Mouse (Mus musculus): ENCODE results near the gene Avpr1a. TPM values are rescaled to one million over a fixed set of nuclear protein-coding genes. Genes with fewer than 3 reads are reported as not detected.

The Avpr1a gene
- total RNA-seq (2021) = under 1 TPM; 0.41 to 0.47 TPM
- long read RNA-seq, experiment 1, partial matches to known transcripts = 0 of 1 reads
- long read RNA-seq, experiment 1, other reads (novel, unspliced or antisense) = 0 of 1 reads
- long read RNA-seq, experiment 2, partial matches to known transcripts = 0 of 1 reads
- long read RNA-seq, experiment 2, other reads (novel, unspliced or antisense) = 0 of 1 reads

- TF ChIP-seq CTCF (IDR thresholded peaks at IDR 0.05) = no peak; the same call in 1 of the 2 replicates
- H3K4me3 ChIP-seq = peak within 1 kb of the TSS; percentile 49
- H3K27ac ChIP-seq = no peak within 1 kb of the TSS
- intact Hi-C loops (cut with DNase I) = loop anchor here (1.0 to 5.0 kb wide), 2 partner anchors 265 to 341 kb away; no protein-coding TSS in a partner anchor
- DNase-seq (ENCODE audit: extremely low spot score in 1 of 2, low spot score in 2 of 2) = no peak
These were observed at the start of gene Avpr1a for GRCm38 (mm10) chr10:122447861-122448716. Gene Avpr1a (plus strand): TSS chr10:122448499.

GRCm38 (mm10) chr10:122402270-122402669 is 46.0 kb upstream of the Avpr1a start:
- DNase-seq (ENCODE audit: extremely low spot score in 1 of 2, low spot score in 2 of 2) = no peak
- Histone ChIP-seq H3K4me3 (no peak overlapping the region), H3K27ac (no peak overlapping the region)
- no peak for TF ChIP-seq CTCF (IDR thresholded peaks at IDR 0.05)
- intact Hi-C loops (cut with DNase I) = no loop called here

- no peak for TF ChIP-seq CTCF (IDR thresholded peaks at IDR 0.05)
- intact Hi-C loops (cut with DNase I) = no loop called here
- Histone ChIP-seq H3K27ac (no peak overlapping the region), H3K4me3 (no peak overlapping the region)
- DNase-seq (ENCODE audit: extremely low spot score in 1 of 2, low spot score in 2 of 2) = no peak
These were observed 42.0 kb upstream of the Avpr1a start for GRCm38 (mm10) chr10:122406333-122406732.

- no peak overlapping the region for H3K27ac ChIP-seq
- intact Hi-C loops (cut with DNase I) = no loop called here
- DNase-seq (ENCODE audit: extremely low spot score in 1 of 2, low spot score in 2 of 2) = no peak
- no peak for TF ChIP-seq CTCF (IDR thresholded peaks at IDR 0.05)
- no peak overlapping the region for H3K4me3 ChIP-seq
These were observed 39.4 kb upstream of the Avpr1a start for GRCm38 (mm10) chr10:122408697-122409409.

GRCm38 (mm10) chr10:122410791-122411190 is 37.5 kb upstream of the Avpr1a start:
- Histone ChIP-seq H3K4me3 (no peak overlapping the region), H3K27ac (no peak overlapping the region)
- no peak for DNase-seq (ENCODE audit: extremely low spot score in 1 of 2, low spot score in 2 of 2)
- TF ChIP-seq CTCF (IDR thresholded peaks at IDR 0.05) = no peak
- intact Hi-C loops (cut with DNase I) = no loop called here

GRCm38 (mm10) chr10:122432690-122433089 is 15.6 kb upstream of the Avpr1a start:
- no peak for TF ChIP-seq CTCF (IDR thresholded peaks at IDR 0.05)
- Histone ChIP-seq H3K4me3 (no peak overlapping the region), H3K27ac (no peak overlapping the region)
- intact Hi-C loops (cut with DNase I) = no loop called here
- DNase-seq (ENCODE audit: extremely low spot score in 1 of 2, low spot score in 2 of 2) = no peak

GRCm38 (mm10) chr10:122447275-122447674 is 1.0 kb upstream of the Avpr1a start:
- peak; percentile 55 for TF ChIP-seq CTCF (IDR thresholded peaks at IDR 0.05)
- intact Hi-C loops (cut with DNase I) = loop anchor here (1.0 to 5.0 kb wide), 2 partner anchors 264 to 340 kb away; no protein-coding TSS in a partner anchor
- DNase-seq (ENCODE audit: extremely low spot score in 1 of 2, low spot score in 2 of 2) = peak; percentile 52 to 62

GRCm38 (mm10) chr10:122448717-122449611 is 665 bp downstream of the Avpr1a start:
- intact Hi-C loops (cut with DNase I) = loop anchor here (5.0 kb wide), 1 partner anchor 342 kb away; no protein-coding TSS in a partner anchor
- Histone ChIP-seq H3K27ac (no peak overlapping the region), H3K4me3 (peak overlapping the region; percentile 49)
- peak; percentile 13 to 24 for DNase-seq (ENCODE audit: extremely low spot score in 1 of 2, low spot score in 2 of 2)
- TF ChIP-seq CTCF (IDR thresholded peaks at IDR 0.05) = no peak

More at GRCm38 (mm10) chr10:122447275-122447674, 1.0 kb upstream of the Avpr1a start:
- no peak overlapping the region for H3K4me3 ChIP-seq
- H3K27ac ChIP-seq = no peak overlapping the region

- intact Hi-C loops (cut with DNase I) = loop anchor here (5.0 kb wide), 2 partner anchors 77 to 343 kb away; no protein-coding TSS in a partner anchor
- Histone ChIP-seq H3K27ac (no peak overlapping the region), H3K4me3 (no peak overlapping the region)
- TF ChIP-seq CTCF (IDR thresholded peaks at IDR 0.05) = no peak
- no peak for DNase-seq (ENCODE audit: extremely low spot score in 1 of 2, low spot score in 2 of 2)
These were observed 1.6 kb downstream of the Avpr1a start for GRCm38 (mm10) chr10:122449856-122450255.

GRCm38 (mm10) chr10:122453466-122453865 is 5.2 kb downstream of the Avpr1a start:
- TF ChIP-seq CTCF (IDR thresholded peaks at IDR 0.05) = no peak
- intact Hi-C loops (cut with DNase I) = loop anchor here (5.0 kb wide), 1 partner anchor 74 kb away; no protein-coding TSS in a partner anchor
- Histone ChIP-seq H3K27ac (no peak overlapping the region), H3K4me3 (no peak overlapping the region)
- DNase-seq (ENCODE audit: extremely low spot score in 1 of 2, low spot score in 2 of 2) = no peak

- intact Hi-C loops (cut with DNase I) = no loop called here
- H3K27ac ChIP-seq = no peak overlapping the region
- TF ChIP-seq CTCF (IDR thresholded peaks at IDR 0.05) = no peak
- H3K4me3 ChIP-seq = no peak overlapping the region
- DNase-seq (ENCODE audit: extremely low spot score in 1 of 2, low spot score in 2 of 2) = no peak
These were observed 7.5 kb downstream of the Avpr1a start for GRCm38 (mm10) chr10:122455793-122456192.

All from left cerebral cortex, adult 2 months (tissue).